Mouse (Mus musculus) limb, embryonic 14.5 days (tissue): Measurements from ENCODE around the gene Bcl2. TPM values are rescaled to one million over a fixed set of nuclear protein-coding genes. Genes with fewer than 3 reads are reported as not detected.

ENCODE experiments used
- ATAC-seq: fragments of 200-750 bp; cut with Nextera tagmentation; 2 replicates; pipeline ENCODE4 v1.8.0; 2017; ENCODE audit warnings: low read depth, moderate number of reproducible peaks, moderate TSS enrichment; ENCODE audit not compliant: low FRiP score
- DNase-seq: peaks from one replicate; pipeline ENCODE4 v3.0.0-alpha.2; 2015; ENCODE audit warnings: low spot score
- H3K27ac ChIP-seq: fragments of 300-500 bp; sonication (generic); replicated peaks from 2 replicates; pipeline ENCODE4 v1.5.1; 2014; ENCODE audit warnings: low read depth, mild to moderate bottlenecking, low read length, moderate library complexity, mixed read lengths
- H3K27me3 ChIP-seq: fragments of 300-500 bp; sonication (generic); 2 replicates; pipeline ENCODE4 v1.6.1; 2014; ENCODE audit warnings: low read length, mixed read lengths; ENCODE audit not compliant: control insufficient read depth, insufficient read depth
- H3K36me3 ChIP-seq: fragments of 300-500 bp; sonication (generic); 2 replicates; pipeline ENCODE4 v1.6.1; 2014; ENCODE audit warnings: mild to moderate bottlenecking, low read length, moderate library complexity, mixed read lengths; ENCODE audit not compliant: control insufficient read depth, insufficient read depth
- H3K4me1 ChIP-seq: fragments of 300-500 bp; sonication (generic); 2 replicates; pipeline ENCODE4 v1.6.1; 2014; ENCODE audit warnings: antibody characterized with exemption, low read length, mixed read lengths; ENCODE audit not compliant: control insufficient read depth, insufficient read depth
- H3K4me2 ChIP-seq: fragments of 300-500 bp; sonication (generic); replicated peaks from 2 replicates; pipeline ENCODE4 v1.6.1; 2014; ENCODE audit warnings: low read depth, mild to moderate bottlenecking, low read length, moderate library complexity; ENCODE audit not compliant: severe bottlenecking
- H3K4me3 ChIP-seq: fragments of 300-500 bp; sonication (generic); replicated peaks from 2 replicates; pipeline ENCODE4 v1.5.1; 2014; ENCODE audit warnings: low read length
- H3K9ac ChIP-seq: fragments of 300-500 bp; sonication (generic); 2 replicates; pipeline ENCODE4 v1.6.1; 2014; ENCODE audit warnings: mild to moderate bottlenecking, low read depth, low read length, moderate library complexity; ENCODE audit not compliant: severe bottlenecking
- H3K9me3 ChIP-seq: fragments of 300-500 bp; sonication (generic); 2 replicates; pipeline ENCODE4 v1.6.1; 2016; ENCODE audit warnings: low read length; ENCODE audit not compliant: control insufficient read depth
- POLR2A ChIP-seq: fragments of 200-500 bp; IDR thresholded peaks from 2 replicates; pipeline ENCODE4 v1.8.0; 2012; ENCODE audit warnings: inconsistent platforms, mild to moderate bottlenecking, moderate library complexity, borderline replicate concordance; ENCODE audit not compliant: insufficient read depth, insufficient read length; ENCODE audit errors: extremely low read depth
- whole genome bisulfite sequencing: fragments of 180-500 bp; shearing (Covaris S2); extraction: QIAGEN DNeasy Blood & Tissue Kit; methylation state at CpG from one replicate; pipeline ENCODE4 v1.1.7; 2014; 5-methylcytosine and 5-hydroxymethylcytosine counted together
- polyA plus RNA-seq, 2 experiments: library from polyadenylated mRNA; depleted of rRNA in 1 of 2; stranded (reverse) in 1 of 2; unstranded in 1 of 2; fragments of >200 nt; fragmentation: Nextera tagmentation in 1 of 2; extraction: Ambion mirVana in 1 of 2; gene quantifications; 2 replicates each; pipeline versions ENCODE4 v1.2.1 to v1.2.3; 2012 to 2014

Bcl2 gene
- polyA plus RNA-seq, 2 experiments: 8.0 to 15.7 TPM

DNA sequence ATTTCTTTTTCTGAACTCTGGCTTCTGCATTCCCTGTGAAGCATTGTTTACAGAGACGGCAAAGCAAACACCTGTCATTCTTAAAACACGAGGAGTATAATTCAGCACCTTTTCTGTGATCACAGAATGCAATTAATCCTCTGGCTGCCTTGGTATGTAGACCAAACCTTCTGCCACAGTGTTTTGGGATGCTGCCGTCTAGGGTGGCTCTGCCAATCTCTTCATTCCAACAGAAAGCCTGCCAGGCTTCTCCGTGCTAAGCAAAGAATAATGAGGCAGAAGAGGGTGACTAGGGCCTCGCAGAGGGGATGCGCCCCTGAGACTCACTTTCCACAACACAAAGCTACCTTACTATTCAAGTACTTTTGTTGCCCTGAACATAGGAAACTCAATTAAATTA lies 23.2 kb downstream of the Bcl2 start:
- 0 out of 2 replicates have a peak, but pooled peaks cover 3% of the 10 kb centered on the region for H3K4me1 ChIP-seq
- H3K4me3 ChIP-seq: no peak overlapping the region
- ATAC-seq: no peak
- 84% methylated on average over 6 of the region's 6 CpGs for WGBS
- no peak for TF ChIP-seq POLR2A
- no peak for DNase-seq
- H3K36me3 ChIP-seq: 0 out of 2 replicates have a peak, but pooled peaks cover 5% of the 10 kb centered on the region
- no peaks in the 10 kb centered on the region for H3K27me3 ChIP-seq
- no peak overlapping the region for H3K9ac ChIP-seq
- H3K4me2 ChIP-seq: no peak overlapping the region
- H3K27ac ChIP-seq: no peak overlapping the region
- no peaks in the 10 kb centered on the region for H3K9me3 ChIP-seq

DNA sequence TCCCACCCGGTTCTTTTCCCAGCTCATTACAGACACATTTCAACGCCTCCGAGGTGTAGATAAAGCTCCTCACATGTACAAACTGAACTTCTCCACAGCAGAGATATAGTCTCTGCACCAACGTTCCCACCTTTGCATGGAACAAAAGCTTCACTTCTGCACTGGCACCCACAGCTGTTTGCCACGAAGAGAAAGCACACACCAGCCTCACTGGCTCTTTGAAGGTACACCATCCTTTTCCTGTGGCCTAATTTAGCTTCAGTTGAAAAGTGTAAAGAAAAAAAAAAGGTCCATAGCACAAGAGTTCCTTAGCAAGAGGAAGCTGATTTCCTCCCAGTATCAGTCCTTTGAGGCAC lies 25.9 kb downstream of the Bcl2 start:
- no peak for ATAC-seq

DNA sequence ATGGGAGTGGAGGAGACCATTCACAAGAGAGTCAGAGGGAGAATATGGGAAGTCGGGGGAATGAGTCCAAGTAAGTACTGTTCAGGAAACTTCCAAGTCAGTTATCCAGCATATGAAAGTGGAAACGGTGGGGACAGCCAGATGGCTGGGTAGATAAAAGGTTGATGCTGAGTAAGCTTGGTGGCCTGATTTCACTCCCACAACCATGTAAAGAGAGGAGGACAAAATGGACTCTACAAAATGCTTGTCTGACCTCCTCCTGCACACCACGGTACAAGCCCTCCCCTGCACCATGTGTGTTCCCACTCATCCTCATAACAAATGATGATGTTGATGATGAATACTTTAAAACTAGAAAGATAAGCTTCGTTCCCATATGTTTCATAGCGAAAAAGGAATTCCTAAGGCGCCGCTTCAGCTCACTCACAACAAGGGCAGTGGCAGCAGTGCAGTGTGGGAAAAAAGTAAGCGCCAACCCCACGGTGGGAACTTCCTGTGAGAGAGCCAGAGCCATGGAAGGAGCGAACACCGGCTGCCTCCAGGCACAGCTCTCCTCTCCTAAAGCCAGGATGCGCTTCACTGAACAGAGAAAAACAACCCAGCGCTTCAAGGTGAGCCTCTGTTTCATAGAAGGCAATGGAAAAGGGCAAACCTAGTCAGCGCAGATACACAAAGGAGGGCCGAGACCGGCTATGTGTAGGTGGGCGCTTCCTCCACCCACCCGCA lies 26.5 kb downstream of the Bcl2 start:
- no peak for DNase-seq
- Histone ChIP-seq H3K4me3 (no peak overlapping the region), H3K4me2 (no peak overlapping the region), H3K9me3 (no peaks in the 10 kb centered on the region), H3K27ac (no peak overlapping the region), H3K27me3 (no peaks in the 10 kb centered on the region), H3K4me1 (0 out of 2 replicates have a peak, but pooled peaks cover 3% of the 10 kb centered on the region), H3K9ac (no peak overlapping the region), H3K36me3 (peaks cover 6% of the 10 kb centered on the region; the same call in 1 of the 2 replicates)
- 91% methylated on average over 18 of the region's 18 CpGs for WGBS
- no peak for ATAC-seq
- TF ChIP-seq POLR2A: no peak

More for the DNA sequence above, 25.9 kb downstream of the Bcl2 start:
- H3K9ac ChIP-seq: no peak overlapping the region
- peaks cover 4% of the 10 kb centered on the region; the same call in 1 of the 2 replicates for H3K36me3 ChIP-seq
- no peaks in the 10 kb centered on the region for H3K9me3 ChIP-seq
- no peak overlapping the region for H3K27ac ChIP-seq
- WGBS: 78% methylated on average over 5 of the region's 5 CpGs
- no peak for DNase-seq
- H3K4me1 ChIP-seq: 0 out of 2 replicates have a peak, but pooled peaks cover 3% of the 10 kb centered on the region
- no peak overlapping the region for H3K4me3 ChIP-seq
- no peak for TF ChIP-seq POLR2A
- no peak overlapping the region for H3K4me2 ChIP-seq
- no peaks in the 10 kb centered on the region for H3K27me3 ChIP-seq

DNA sequence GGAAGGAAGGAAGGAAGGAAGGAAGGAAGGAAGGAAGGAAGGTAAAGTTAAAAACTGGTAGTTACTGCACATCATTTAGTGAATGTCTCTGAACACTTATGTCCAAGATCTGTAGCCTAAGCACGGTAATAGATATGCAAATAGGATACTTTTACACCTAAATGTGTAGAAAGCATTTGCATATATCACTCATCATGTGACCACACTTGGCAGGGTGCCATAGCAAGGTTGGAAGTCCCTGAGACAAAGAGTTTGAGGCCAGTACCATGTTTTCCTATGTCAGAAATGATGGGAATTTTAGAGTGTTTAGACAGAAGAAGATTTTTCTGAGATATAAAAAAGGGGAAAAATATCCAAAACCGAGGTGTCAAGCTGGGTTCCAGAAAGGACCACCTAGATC lies 28.4 kb downstream of the Bcl2 start:
- no peak overlapping the region for H3K4me3 ChIP-seq
- peaks cover 6% of the 10 kb centered on the region; the same call in 1 of the 2 replicates for H3K36me3 ChIP-seq
- WGBS: 70% methylated on average over 2 of the region's 2 CpGs
- no peaks in the 10 kb centered on the region for H3K4me1 ChIP-seq
- no peak for ATAC-seq
- H3K9ac ChIP-seq: no peak overlapping the region
- H3K27ac ChIP-seq: no peak overlapping the region
- H3K27me3 ChIP-seq: no peaks in the 10 kb centered on the region
- H3K4me2 ChIP-seq: no peak overlapping the region
- no peak for DNase-seq
- H3K9me3 ChIP-seq: no peaks in the 10 kb centered on the region
- no peak for TF ChIP-seq POLR2A

DNA sequence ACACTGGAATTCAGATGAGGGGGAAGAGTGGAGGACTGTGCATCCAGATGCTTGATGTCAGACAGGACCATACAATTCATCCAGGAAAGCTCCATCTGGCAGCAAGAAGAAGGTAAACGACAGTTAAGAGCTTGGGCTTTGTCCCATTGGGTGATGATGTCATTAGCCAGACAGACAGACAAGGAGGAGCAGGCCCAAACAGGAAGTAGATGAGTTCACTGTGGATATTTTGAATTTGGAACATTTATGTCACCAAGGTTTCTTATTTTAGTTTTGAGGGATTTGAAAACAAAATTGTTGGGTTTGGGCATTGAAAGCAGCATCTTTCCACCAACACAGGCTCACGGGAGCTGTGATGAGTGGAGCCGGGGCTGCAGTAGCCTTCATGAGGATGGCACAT lies 29.5 kb downstream of the Bcl2 start:
- Histone ChIP-seq H3K4me2 (no peak overlapping the region), H3K27me3 (no peaks in the 10 kb centered on the region), H3K4me1 (no peaks in the 10 kb centered on the region), H3K9ac (no peak overlapping the region), H3K4me3 (no peak overlapping the region), H3K36me3 (peaks cover 6% of the 10 kb centered on the region; the same call in 1 of the 2 replicates), H3K9me3 (no peaks in the 10 kb centered on the region), H3K27ac (no peak overlapping the region)
- TF ChIP-seq POLR2A: no peak
- no peak for DNase-seq
- ATAC-seq: no peak
- WGBS: 83% methylated on average over 3 of the region's 3 CpGs

DNA sequence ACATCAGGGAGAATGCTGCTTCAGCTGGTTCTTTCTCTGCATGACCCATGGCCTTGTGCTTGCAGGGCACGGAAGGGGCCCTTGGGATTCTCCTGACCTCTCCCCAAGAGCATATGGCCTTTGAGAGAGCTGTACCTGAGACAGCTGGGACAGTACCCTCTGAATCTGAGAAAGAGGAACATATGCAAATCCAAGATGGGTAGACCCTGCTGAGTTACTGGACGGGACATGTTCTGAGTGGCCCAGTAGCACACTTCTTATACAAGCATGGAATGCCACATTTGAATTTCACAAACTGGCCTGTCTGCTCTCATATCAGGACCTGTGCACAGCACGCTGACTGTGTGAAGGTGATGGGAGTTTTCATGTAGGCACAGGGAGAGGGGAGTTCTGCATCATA lies 31.2 kb downstream of the Bcl2 start:
- H3K27ac ChIP-seq: no peak overlapping the region
- TF ChIP-seq POLR2A: no peak
- H3K9ac ChIP-seq: no peak overlapping the region
- DNase-seq: no peak
- H3K27me3 ChIP-seq: no peaks in the 10 kb centered on the region
- no peak; the same call in 1 of the 2 replicates for ATAC-seq
- no peaks in the 10 kb centered on the region for H3K4me1 ChIP-seq
- H3K4me2 ChIP-seq: no peak overlapping the region
- H3K4me3 ChIP-seq: no peak overlapping the region
- no peaks in the 10 kb centered on the region for H3K9me3 ChIP-seq
- WGBS: 84% methylated on average over 3 of the region's 3 CpGs
- peaks cover 6% of the 10 kb centered on the region; the same call in 1 of the 2 replicates for H3K36me3 ChIP-seq
